Mouse (Mus musculus) heart, postnatal 36 days (tissue): ENCODE results near the gene Hdac10. TPM values are rescaled to one million over a fixed set of nuclear protein-coding genes. Genes with fewer than 3 reads are reported as not detected.

ENCODE experiments used
- DNase-seq, 2 experiments: peaks; one replicate each; pipeline ENCODE4 v3.0.0; 2021 to 2022
- intact Hi-C: fragments of 180-260 bp; cut with DNase I; formaldehyde crosslinking; loops from one replicate; pipeline ENCODE4 v1.15.1; 2025
- total RNA-seq, 2 experiments: library from RNA; stranded (reverse); gene quantifications; 2 replicates each; pipeline ENCODE4 v1.2.3; 2021

The Hdac10 gene
- total RNA-seq, 2 experiments from 2014 or later = 7.1 to 7.4 TPM

DNA sequence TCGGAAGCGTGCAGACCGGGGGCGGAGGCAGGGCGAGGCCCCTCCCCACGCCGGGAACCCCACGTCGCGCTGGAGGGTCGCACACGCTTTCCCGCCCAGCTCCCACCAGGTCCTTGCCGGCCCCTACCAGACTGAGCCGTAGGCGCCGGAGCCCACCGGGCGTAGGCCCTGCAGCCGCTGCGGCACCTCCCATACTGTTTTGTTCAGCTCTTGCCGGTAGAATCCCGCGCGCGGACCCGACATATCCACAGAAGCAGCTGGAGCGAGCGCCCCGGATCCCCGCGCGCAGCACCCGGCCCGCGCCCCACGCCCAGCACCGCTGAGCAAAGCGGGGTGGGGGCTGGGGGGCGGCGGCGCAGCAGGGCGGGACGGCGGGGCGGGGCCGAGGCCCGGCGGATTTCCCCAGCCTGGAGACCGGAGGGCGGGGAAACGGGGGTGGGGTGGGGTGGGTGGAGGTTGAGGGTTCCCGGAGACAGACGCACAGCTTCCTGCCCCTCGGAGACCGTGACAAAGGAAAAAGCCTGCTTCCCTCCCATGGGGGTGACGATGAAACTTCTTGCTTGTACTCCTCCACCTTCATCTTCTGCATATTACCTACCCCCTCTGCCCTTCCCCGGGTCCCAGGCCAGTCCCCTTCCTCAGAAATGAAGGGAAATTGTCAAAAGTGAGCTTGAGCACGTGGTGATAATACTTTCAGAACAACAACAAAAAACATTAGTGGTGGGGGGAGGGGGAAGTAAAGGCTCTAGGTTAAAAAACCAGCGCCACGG, 21.0 kb upstream of the Hdac10 start, which contains the start of gene Mapk11:
TSS of gene Mapk11 (minus strand) at position 358 of the 770 bp plus-strand sequence.
- intact Hi-C loops = loop anchor here (2.0 kb wide), 1 partner anchor 21 kb away; the partner anchor contains the start of gene Hdac10

DNA sequence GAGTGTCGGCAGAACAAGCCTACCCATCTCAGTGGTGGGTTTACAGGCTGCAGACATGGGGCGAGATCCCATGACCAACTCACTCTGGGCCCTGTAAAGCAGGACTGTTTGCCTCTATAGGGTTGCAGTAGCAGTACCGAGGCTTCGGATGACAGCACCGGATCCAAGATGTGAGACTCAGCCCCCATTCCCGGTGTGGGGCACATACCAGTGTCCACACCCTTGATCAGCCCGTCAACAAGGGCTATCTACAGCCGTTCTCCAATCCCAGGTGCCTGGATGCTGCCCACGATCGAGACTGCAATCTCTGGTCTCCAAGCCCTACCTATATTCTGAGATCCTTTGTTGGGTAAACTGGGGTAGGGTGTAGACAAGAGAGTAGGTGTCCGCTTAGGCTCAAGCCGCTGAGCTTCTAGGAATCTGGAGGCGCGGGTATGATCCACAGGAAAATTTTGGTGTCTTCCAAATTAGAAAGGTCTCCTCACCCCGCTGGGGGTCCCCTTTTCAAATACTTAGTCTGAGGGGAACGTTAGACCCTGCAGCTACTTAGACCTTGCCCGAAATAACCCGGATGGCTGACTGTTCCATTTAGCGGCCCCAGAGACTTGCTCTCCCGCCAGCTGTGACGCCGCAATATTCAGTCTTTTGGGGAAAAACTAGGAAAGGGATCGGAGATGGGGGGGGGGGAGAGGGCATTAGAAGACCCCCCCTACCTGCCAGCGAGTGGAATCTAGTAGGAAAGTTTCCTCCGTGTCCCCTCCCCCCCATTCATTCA, 20.2 kb upstream of the Hdac10 start:
- DNase-seq = peak in 1 of 2 experiments; percentile 18
- intact Hi-C loops = no loop called here

More for the DNA sequence above, 21.0 kb upstream of the Hdac10 start, which contains the start of gene Mapk11:
- peak; percentile 47 to 60 for DNase-seq

DNA sequence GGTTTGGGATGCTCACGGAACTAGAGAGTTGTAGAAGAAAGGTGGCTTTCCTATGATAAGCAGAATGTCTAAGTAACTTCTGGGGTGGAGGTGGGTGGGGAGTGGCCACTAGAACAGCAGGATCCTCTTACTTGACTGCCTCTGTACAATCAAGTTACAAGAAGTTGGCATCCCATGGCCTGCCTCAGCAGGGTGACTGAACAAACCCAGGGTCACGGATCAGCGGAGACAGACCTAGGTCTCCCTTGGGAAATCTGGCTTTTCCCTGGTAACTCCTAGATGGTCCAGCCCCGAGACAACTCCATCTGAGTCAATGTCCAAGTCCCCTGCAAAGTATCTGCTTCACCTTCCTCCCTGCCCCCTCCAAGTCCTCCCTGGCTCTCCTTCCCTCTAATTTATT, 19.4 kb upstream of the Hdac10 start:
- intact Hi-C loops = no loop called here
- DNase-seq = no peak

DNA sequence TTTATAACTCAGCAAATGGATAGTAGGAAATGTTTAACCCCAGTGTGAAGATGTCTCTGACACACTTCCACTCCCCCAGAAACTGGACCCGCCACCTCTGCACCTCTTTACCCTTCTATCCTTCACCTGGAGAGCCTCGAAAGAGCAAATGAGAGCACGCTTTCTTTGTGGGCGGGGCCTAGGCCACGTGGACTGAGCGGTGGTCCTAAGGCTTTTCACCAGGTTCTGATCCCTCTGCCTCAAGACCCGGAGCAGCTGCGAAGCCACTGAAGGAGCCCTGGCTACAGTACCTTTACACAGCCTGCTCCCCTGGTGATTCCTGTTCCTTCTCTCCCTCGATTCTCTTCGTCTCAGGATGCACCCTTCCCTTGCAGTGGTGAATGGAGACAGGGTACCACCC, 19.0 kb upstream of the Hdac10 start:
- intact Hi-C loops = no loop called here
- no peak for DNase-seq

DNA sequence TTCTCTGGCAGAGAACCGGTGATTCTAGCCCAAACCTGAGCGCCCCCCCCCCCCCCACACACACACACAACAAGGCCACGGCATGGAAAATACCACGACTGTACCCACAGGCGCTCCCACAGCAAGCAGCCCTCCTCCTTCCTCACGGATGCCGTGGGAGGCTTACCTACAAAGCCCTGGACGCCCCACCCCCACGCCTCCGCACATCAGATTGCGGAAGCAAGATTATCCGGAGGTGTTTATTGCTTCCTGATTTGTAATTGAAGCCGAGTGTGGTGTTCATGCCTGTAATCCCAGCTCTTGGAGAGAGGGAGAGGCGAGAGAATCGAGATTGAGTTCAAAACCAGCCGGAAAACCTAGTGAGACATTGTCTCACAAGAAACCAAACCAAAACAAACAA, 18.5 kb upstream of the Hdac10 start:
- peak; percentile 19 to 49 for DNase-seq
- intact Hi-C loops = no loop called here

DNA sequence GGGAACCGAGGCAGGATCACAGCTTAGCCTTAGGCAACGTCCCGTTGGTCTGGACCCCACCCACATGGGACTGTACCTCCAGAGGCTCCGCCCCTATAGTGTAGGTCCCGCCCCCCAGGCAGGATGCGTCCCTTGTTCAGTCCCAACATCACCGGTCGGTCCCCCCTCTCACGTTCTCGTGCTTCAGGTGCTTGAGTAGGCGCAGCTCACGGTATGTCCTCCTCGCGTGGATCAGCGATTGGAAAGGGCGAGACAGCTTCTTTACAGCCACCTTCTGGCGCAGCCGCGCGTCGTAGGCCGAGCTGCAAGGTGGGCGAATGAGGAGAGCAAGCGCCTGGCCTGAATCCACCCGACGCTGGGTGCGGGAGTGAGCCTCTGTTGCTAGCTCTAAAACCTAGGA, 18.0 kb upstream of the Hdac10 start:
- intact Hi-C loops = no loop called here
- peak in 1 of 2 experiments; percentile 18 for DNase-seq

DNA sequence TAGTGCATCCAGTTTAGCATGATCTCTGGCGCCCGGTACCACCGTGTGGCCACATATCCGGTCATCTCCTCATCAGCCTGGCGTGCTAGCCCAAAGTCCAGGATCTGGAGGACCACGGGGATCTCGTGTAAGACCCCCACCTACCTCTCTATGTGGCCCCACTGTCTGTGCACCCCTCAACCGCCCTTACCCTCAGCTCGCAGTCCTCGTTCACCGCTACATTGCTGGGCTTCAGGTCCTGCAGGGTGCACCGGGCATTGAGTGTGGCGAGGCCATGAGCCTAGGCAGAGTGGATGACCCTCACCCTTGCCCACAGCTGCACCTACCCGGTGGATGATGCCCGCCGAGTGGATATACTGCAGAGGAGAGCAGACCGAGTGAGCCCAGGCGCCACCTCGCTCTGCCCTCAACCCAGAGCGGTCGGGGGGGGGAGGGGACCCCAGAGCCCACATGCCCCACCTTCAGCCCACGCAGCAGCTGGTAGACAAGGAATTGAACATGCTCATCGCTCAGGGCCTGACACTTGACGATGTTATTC, 17.4 kb upstream of the Hdac10 start:
- intact Hi-C loops = no loop called here
- no peak for DNase-seq

DNA sequence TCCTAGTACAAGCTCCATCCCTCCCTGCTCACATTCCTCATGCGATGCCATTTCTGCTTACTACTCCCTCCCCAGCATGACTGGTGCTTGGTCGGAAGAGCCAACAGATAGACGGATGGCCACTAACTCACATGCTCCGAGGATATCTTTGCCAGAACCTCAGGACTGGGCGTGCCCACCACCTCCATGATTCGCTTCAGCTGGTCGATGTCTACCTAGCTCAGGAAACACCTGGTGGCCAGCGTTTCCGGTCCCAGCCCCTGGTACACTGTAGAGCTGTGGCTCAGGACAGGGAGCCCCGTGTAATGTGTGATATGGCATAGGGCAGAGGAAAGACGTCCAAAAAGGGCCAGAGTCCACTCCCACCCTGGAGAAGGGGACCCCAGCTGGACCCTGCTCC, 16.5 kb upstream of the Hdac10 start:
- intact Hi-C loops = no loop called here
- no peak for DNase-seq

DNA sequence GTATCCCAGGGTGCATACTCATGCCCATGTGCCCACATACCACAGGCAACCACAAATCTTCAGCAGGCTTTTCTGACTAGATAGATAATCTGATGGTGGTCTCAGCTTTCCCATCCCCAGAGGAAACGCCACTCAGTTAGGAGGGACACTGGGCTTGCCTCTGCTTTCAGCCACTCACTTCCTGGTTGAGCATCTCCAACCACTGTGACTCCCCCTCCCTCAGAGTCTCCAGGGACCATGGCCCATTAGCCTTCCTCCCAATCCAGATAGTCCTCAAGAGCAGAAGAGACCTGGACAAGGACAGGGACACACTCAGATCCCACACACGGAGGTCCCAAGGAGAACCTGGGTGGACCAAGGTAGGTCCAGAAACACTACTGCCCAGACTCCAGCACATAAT, 14.6 kb upstream of the Hdac10 start:
- intact Hi-C loops = no loop called here
- no peak for DNase-seq

DNA sequence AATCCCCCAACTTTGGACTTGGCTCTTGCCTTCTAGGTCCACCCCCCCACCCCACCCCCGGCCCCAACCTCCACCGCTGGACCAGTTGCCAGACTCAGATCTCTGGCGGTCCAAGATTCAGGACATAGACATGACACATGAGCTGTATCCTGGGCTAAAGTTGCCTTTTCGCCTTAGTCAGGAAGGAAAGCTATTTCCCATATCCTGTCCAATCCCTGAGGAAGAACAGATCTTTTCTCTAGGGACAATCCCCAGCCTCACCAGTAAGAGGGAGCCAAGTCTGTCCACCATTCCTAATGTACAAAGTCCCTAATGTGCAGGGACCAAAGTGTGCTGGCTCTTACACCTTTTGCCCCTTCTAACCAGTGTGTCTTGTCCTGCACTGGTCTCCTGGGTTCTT, 13.4 kb upstream of the Hdac10 start:
- peak in 1 of 2 experiments; percentile 24 for DNase-seq
- intact Hi-C loops = no loop called here

DNA sequence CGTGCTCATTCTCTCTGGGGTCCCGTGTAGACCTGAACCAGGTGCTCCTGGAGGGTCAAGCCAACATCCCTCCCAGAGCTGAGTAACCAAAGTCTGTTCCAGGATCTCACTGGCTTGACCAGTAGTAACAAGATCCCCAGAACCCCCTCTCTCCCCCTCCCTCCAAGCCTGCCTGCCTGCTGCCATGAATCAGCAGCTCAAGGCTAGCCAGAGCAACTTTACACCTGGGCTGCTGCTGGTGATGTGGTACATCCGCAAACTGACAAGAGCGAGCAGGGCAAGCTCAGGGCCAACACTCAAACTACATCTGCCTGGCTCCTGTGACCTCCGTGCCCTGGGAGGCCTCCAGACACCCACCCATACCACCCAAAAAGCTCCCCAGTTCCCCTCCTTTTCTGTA, 12.9 kb upstream of the Hdac10 start:
- intact Hi-C loops = no loop called here

DNA sequence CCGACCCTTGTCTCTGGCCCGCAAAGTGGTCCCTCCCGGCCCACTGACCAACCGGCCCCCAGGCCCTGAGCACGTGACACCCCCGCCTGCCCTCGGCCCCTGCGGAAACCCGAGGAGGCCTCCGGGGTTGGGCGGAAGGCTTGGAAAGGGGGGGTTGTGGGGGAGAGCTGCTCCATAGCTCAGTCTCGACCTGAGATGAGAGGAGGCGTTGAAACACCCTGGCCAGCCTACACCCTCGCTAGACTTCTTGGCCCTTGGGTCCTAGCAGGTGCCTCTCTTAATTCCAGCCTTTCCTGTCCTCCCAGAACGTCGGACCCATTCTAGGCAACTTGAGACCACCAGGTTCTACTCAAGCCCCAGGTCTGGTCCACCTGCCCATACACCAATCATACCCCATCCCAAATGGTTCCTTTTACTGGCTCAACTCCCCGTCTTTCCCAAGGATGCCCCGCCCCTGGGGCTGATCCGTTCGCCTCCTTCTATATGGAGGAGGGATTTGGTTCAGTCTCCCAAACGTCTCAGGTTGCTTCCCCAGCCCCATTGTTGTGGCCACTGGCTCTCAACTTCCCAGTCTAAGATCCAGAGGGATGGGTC, 12.3 kb upstream of the Hdac10 start, which contains the start of gene Mapk12:
TSS of gene Mapk12 (minus strand) at position 45 of the 594 bp plus-strand sequence.
- intact Hi-C loops = no loop called here
- DNase-seq = peak in 1 of 2 experiments; percentile 39

More for the DNA sequence above, 12.9 kb upstream of the Hdac10 start:
- no peak for DNase-seq

DNA sequence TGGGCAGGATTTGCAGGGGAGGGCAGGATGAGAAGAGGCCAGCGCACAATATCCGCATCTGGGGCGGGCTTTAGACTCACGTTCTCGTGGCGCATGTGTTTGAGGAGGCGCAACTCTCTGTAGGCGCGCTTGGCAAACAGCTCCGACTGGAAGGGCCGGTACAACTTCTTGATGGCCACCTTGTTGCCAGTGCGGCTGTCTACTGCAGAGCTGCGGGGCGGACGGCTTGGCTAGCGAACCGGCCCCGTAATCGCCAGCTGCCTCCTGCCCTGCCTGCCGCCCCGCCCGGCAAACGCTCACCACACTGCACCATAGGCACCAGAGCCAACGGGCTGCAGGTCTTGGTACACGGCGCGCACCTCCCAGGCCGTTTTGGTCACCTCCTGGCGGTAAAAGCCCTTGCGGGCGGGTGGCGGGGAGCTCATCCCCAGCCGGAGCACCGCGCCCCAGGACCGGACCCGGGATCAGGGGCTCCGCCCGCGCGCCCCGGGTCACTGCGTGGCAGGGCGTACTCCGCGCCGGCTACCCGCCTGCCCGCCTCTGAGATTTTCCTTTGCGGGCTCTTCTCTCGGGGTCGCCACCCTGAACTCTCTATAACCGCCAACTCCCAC, 11.7 kb upstream of the Hdac10 start:
- DNase-seq = peak; percentile 70 to 78
- intact Hi-C loops = no loop called here

DNA sequence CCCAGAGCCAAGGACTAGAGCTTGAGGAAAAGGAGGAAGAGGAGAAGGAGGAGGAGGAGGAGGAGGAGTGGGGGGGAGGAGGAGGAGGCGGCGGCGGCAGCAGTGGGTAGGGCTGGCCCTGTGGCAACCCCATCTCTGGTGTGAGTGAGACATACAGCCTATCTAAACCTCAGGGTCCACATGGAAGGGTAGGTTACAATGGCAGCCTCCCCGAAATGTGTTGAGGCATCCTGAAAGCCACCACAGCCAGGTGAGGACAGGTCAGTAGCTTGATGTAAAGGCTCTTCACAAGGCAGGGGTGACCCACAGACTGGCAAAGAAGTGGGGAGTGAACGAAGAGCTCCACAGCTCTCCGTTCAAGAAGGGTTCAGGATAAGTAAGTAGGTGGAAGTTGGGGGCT, 10.0 kb upstream of the Hdac10 start:
- intact Hi-C loops = no loop called here

DNA sequence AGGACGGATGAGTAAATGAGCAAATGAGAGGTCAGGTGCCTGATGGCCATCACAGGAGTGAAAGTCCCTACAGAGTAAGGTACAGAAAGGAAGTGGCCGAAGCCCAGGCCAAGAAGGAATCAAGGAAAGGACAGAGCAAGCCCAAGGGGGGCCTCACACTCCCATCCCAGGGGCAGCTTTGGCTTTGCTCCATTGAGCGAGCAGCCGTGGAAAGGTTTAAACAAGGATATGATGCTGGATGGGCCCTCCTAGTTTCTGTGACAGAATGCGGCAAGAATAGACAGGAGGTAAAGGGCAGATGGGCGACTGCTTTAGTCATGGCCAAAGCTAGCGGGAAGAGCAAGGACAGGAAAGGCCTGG, 9.5 kb upstream of the Hdac10 start:
- DNase-seq = no peak
- intact Hi-C loops = no loop called here

More for the DNA sequence above, 10.0 kb upstream of the Hdac10 start:
- no peak for DNase-seq

DNA sequence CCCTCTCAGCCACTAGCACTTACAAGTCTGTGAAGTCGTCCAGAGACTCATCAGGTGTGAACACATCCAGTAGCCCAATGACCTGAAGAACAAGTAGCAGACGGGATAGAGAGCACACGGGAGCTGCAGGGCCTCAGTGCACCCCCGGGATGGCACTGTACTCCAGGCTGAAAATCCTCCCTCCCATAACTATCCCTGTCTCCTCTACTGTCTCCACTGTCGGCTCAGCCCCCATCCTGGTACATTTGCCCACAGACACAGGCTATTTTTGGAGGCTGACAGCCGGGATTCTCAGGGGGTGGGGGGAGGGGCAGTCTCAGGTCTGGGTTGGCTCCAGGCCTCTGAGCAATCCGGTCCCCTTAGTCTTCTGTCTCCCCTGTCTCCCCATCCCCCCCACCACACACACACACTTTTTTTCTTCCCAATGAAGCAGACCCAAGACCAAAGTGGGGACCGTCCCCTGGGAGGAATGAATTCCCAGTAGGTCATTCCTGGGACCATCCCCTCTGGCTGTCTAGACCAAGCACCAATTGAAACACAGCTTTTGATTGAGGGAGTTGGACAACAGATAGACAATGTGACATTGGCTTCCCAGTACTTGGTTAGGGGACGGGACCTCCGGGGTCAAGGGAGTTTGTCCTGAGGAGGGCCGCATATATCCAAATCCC, 9.0 kb upstream of the Hdac10 start:
- intact Hi-C loops = no loop called here
- DNase-seq = no peak

DNA sequence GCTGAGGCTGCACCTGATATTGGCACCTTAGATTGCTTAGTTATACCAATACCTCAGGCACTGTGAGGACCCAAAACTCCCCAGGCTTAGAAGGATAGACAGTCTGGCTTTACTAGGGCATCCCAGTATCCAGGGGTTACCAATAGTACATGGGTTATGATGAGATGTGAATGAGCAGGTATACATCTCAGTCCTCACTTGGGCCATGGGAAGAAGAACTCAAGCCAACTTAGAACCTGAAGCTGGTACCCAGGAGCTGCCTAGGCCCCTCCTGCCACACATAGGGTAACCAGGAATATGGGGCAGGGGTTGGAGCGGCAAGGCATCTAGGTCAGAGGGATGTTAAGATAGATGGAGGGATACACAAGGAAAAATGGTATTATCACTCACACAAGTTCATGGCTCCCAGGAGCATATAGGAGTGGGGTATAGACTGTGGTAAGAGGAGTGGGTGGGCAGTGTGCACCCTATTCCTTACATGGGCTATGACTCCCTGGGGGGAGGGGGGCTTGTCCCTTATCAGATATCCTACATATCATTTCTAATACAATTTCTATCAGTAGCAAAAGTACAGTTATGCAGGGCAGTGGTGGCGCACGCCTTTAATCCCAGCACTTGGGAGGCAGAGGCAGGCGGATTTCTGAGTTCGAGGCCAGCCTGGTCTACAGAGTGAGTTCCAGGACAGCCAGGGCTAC, 8.1 kb upstream of the Hdac10 start:
- no peak for DNase-seq
- intact Hi-C loops = no loop called here

DNA sequence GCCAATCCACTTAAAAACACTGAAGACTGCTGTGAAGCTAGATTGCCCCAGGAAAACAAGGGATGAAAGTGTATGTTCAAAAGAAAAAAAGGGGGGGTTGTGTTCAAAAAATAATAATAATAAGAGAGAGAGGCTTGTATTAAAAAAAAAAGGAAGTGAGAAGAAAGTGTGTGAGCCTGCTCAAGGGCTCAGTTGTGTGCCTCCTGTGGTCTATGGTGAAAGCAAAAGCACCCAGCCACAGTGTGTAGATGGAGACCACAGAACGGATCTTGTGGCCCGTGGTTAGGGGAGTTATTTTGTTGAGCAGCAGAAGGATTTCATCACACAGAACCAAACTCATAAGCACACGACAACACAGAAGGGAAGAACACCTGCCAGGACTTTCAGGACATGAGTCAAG, 2.8 kb upstream of the Hdac10 start:
- intact Hi-C loops = no loop called here

DNA sequence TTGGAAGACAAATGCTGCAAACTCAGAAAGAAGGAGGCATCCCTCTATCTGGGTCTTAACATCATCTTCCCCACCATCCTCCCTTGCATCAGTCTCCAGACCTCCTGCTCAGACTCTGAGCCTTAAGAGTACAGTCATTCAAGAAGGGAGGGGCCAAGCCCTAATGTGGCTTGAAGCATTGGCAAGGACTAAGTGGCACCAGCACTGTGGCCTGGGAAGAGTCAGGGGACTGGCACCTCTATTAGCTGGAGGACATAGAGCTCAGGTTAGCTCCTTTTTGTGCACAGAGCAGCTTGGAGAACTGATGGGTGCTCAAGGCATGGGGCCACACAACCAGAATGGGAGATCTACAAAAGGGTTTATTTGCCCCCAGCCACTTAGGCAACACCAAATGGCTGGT, 1.7 kb upstream of the Hdac10 start:
- intact Hi-C loops = no loop called here
- no peak for DNase-seq

More for the DNA sequence above, 2.8 kb upstream of the Hdac10 start:
- no peak for DNase-seq
